In the genomic region with DNA sequence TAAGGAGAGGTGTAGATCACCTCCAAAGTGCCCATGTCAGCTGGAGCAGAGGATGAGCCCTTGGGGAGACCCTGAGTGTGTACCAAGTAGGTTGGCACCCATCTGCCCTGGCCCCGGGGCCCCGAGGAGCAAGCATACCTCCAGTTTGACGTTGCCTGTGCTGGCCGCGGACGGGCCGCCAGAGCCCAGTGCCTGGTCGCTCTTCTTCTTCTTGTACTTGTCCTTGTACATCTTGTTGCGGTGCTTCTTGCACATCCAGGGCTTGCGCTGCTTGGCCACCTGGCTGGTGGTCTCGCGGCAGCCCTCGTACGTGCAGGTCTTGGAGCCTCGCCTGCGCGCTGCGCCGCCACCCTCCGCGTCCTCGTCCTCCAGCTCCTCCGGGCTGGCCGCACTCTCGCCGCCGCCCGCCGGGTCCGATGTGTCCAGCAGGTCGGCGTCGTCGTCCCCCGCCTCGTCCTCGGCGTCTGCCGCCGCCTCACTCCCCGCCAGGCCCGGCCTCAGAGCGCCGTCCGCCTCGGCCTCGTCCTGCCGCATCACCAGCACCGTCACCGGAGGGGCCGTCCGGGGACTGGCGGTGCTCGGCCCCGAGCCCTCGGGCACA, we compare ENCODE assay signal across 8 mouse cellular contexts. TPM values are rescaled to one million over a fixed set of nuclear protein-coding genes. Genes with fewer than 3 reads are reported as not detected.
DNase-seq lines count a peak whose midpoint lies in the region; ATAC-seq and TF ChIP-seq lines count a peak whose summit lies in the region.

No protein-coding gene starts in this region.

- H3K9ac ChIP-seq in heart, embryonic 13.5 days, result peak overlapping the region; percentile 96
- H3K9ac ChIP-seq in limb, embryonic 13.5 days, result peak overlapping the region; percentile 95
- peak overlapping the region; percentile 97 for H3K9ac ChIP-seq in neural tube, embryonic 13.5 days

- TF ChIP-seq POLR2A in kidney, adult 2 months (IDR thresholded peaks at IDR 0.05; ENCODE audit: low read depth, low read length), result no peak

- peak overlapping the region; percentile 79 for H3K27ac ChIP-seq in kidney, adult 2 months (ENCODE audit: insufficient read depth, low read depth, low read length)
- peak overlapping the region; percentile 96 for H3K27ac ChIP-seq in heart, embryonic 13.5 days (replicated peaks)
- H3K27ac ChIP-seq in limb, embryonic 13.5 days, result peak overlapping the region; percentile 87
- H3K27ac ChIP-seq in neural tube, embryonic 13.5 days (replicated peaks), result peak overlapping the region; percentile 96

- no peaks in the 10 kb centered on the region for H3K27me3 ChIP-seq in kidney, adult 2 months (replicated peaks; ENCODE audit: control insufficient read depth, insufficient read depth, low read length)
- peaks cover 51% of the 10 kb centered on the region for H3K27me3 ChIP-seq in E14TG2a.4 (ENCODE audit: insufficient read depth, low read length)
- H3K27me3 ChIP-seq in heart, embryonic 13.5 days (replicated peaks), result peaks cover 5% of the 10 kb centered on the region
- H3K27me3 ChIP-seq in limb, embryonic 13.5 days, result peaks cover 5% of the 10 kb centered on the region; the same call in 1 of the 2 replicates
- no peaks in the 10 kb centered on the region for H3K27me3 ChIP-seq in neural tube, embryonic 13.5 days

- DNase-seq in kidney, adult 2 months, result no peak
- no peak for DNase-seq in kidney, postnatal 4 days
- DNase-seq in c-Kit-positive CD71-positive TER-119-positive erythroid progenitor cells, embryonic 14.5 days (ENCODE audit: low spot score), result peak; percentile 34
- DNase-seq in T-cell, adult 2 months (ENCODE audit: low spot score), result no peak

- H3K4me3 ChIP-seq in kidney, adult 2 months (ENCODE audit: insufficient read depth, low read depth, low read length), result peak overlapping the region; percentile 97
- peak overlapping the region; percentile 85 for H3K4me3 ChIP-seq in E14TG2a.4 (replicated peaks; ENCODE audit: low read length)
- peak overlapping the region; percentile 92 for H3K4me3 ChIP-seq in heart, embryonic 13.5 days
- peak overlapping the region; percentile 89 for H3K4me3 ChIP-seq in limb, embryonic 13.5 days
- H3K4me3 ChIP-seq in neural tube, embryonic 13.5 days, result peak overlapping the region; percentile 90

- TF ChIP-seq CTCF in kidney, adult 2 months (conservative IDR thresholded peaks at IDR 0.05; ENCODE audit: insufficient read depth, insufficient read length, low read depth, low read length), result no peak
- TF ChIP-seq CTCF in E14TG2a.4 (conservative IDR thresholded peaks at IDR 0.05; ENCODE audit: low read length), result no peak

- H3K36me3 ChIP-seq in kidney, adult 2 months (ENCODE audit: control insufficient read depth, insufficient read depth, low read length), result peaks cover 2% of the 10 kb centered on the region; the same call in 1 of the 2 replicates
- H3K36me3 ChIP-seq in E14TG2a.4 (ENCODE audit: insufficient read depth, low read length), result peaks cover 10% of the 10 kb centered on the region
- peaks cover 32% of the 10 kb centered on the region for H3K36me3 ChIP-seq in heart, embryonic 13.5 days
- peaks cover 24% of the 10 kb centered on the region for H3K36me3 ChIP-seq in limb, embryonic 13.5 days
- H3K36me3 ChIP-seq in neural tube, embryonic 13.5 days, result peaks cover 22% of the 10 kb centered on the region

- H3K4me1 ChIP-seq in kidney, adult 2 months (ENCODE audit: control insufficient read depth, insufficient read depth, low read length), result peaks cover 7% of the 10 kb centered on the region; the same call in 1 of the 2 replicates
- H3K4me1 ChIP-seq in E14TG2a.4 (replicated peaks; ENCODE audit: low read depth, low read length), result peaks cover 14% of the 10 kb centered on the region
- H3K4me1 ChIP-seq in heart, embryonic 13.5 days, result peaks cover 22% of the 10 kb centered on the region
- H3K4me1 ChIP-seq in limb, embryonic 13.5 days, result peaks cover 24% of the 10 kb centered on the region
- peaks cover 24% of the 10 kb centered on the region for H3K4me1 ChIP-seq in neural tube, embryonic 13.5 days (replicated peaks)

- peaks cover 5% of the 10 kb centered on the region; the same call in 1 of the 2 replicates for H3K9me3 ChIP-seq in E14TG2a.4 (ENCODE audit: low read length)
- no peaks in the 10 kb centered on the region for H3K9me3 ChIP-seq in heart, embryonic 13.5 days
- no peaks in the 10 kb centered on the region for H3K9me3 ChIP-seq in limb, embryonic 13.5 days
- H3K9me3 ChIP-seq in neural tube, embryonic 13.5 days, result no peaks in the 10 kb centered on the region

- no peak for ATAC-seq in heart, embryonic 13.5 days (ENCODE audit: extremely low read depth, insufficient number of reproducible peaks, low FRiP score, low TSS enrichment)
- ATAC-seq in limb, embryonic 13.5 days (ENCODE audit: low FRiP score, low read depth), result peak; percentile 83
- ATAC-seq in neural tube, embryonic 13.5 days (ENCODE audit: low read depth), result peak; percentile 81

- 1% methylated on average over 56 of the region's 56 CpGs for WGBS in kidney, adult 2 months
- WGBS in heart, embryonic 13.5 days, result under 1% methylated on average over 54 of the region's 56 CpGs
- WGBS in limb, embryonic 13.5 days, result 0% methylated on average over 55 of the region's 56 CpGs
- WGBS in neural tube, embryonic 13.5 days, result under 1% methylated on average over 56 of the region's 56 CpGs

- peak overlapping the region; percentile 90 for H3K4me2 ChIP-seq in heart, embryonic 13.5 days
- peak overlapping the region; percentile 93 for H3K4me2 ChIP-seq in limb, embryonic 13.5 days (replicated peaks)
- H3K4me2 ChIP-seq in neural tube, embryonic 13.5 days, result peak overlapping the region; percentile 96

RNA-seq across cellular contexts. Expression of gene Rfxap, which starts 0.4 kb away (rescaled TPM):
- polyA plus RNA-seq in kidney, adult 2 months (2012; rRNA removed), result 13.3 and 16.7 TPM in 2 replicates
- 22.6 and 26.0 TPM in 2 replicates for polyA plus RNA-seq in heart, embryonic 13.5 days (2015; fragmentation: Nextera tagmentation; extraction: Ambion mirVana)
- polyA plus RNA-seq in limb, embryonic 13.5 days (2015; fragmentation: Nextera tagmentation; extraction: Ambion mirVana), result 34.8 and 36.8 TPM in 2 replicates
- 40.3 and 41.5 TPM in 2 replicates for polyA plus RNA-seq in neural tube, embryonic 13.5 days (2015; fragmentation: Nextera tagmentation; extraction: Ambion mirVana)

RNA-seq across cellular contexts. Expression of gene Smad9, which starts 51.8 kb away (rescaled TPM):
- 1.1 and 1.3 TPM in 2 replicates for polyA plus RNA-seq in kidney, adult 2 months (2012; rRNA removed)
- polyA plus RNA-seq in heart, embryonic 13.5 days (2015; fragmentation: Nextera tagmentation; extraction: Ambion mirVana), result 0.75 and 1.1 TPM in 2 replicates
- polyA plus RNA-seq in limb, embryonic 13.5 days (2015; fragmentation: Nextera tagmentation; extraction: Ambion mirVana), result 1.4 and 1.7 TPM in 2 replicates
- 0.44 and 0.70 TPM in 2 replicates for polyA plus RNA-seq in neural tube, embryonic 13.5 days (2015; fragmentation: Nextera tagmentation; extraction: Ambion mirVana)
